Mouse (Mus musculus) layer of hippocampus, adult 11-12 months (tissue): ENCODE measurements around the gene Cyp4f13.

Source experiments
- DNase-seq: peaks from one replicate; pipeline ENCODE4 v3.0.0; 2022; ENCODE audit warnings: low spot score

The Cyp4f13 gene

DNA sequence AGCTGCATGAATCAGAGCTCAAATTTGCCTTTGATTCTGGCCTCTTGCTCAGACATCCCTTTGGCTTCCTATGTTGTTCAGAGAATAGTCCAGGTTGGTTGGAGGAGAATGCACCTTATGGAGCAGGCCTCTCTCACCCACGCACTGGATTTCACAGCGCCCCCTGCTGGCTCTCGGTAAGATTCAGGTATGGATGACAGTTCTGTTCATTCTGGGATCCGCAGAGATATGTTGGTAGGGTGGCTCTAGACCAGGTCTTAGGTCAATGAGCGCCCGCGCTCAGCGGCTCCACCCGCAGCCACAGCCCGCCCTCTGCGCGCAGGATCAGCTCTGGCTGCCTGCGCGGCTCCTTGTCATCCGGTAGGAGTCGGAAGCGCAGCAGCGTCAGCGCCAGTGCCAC is 42.0 kb downstream of the Cyp4f13 start:
- DNase-seq = peak; percentile 42

DNA sequence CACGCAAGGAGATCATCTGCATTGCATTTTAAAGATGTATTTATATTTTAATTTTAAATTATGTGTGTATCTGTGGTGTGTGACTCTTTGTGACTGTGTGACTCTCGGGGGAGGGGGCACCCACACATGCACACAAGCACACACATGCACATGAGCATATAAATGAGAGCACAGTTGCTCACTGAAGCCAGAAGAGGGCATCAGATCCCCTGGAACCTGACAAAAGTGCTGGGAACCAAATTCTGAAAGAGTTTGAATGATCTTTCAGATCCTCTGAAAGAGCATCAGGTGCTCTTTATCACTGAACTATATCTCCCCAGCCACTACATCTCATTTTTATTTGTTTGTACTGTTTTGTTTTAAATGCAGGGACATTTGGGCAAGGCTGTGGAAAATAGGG is 42.8 kb downstream of the Cyp4f13 start:
- DNase-seq = no peak

DNA sequence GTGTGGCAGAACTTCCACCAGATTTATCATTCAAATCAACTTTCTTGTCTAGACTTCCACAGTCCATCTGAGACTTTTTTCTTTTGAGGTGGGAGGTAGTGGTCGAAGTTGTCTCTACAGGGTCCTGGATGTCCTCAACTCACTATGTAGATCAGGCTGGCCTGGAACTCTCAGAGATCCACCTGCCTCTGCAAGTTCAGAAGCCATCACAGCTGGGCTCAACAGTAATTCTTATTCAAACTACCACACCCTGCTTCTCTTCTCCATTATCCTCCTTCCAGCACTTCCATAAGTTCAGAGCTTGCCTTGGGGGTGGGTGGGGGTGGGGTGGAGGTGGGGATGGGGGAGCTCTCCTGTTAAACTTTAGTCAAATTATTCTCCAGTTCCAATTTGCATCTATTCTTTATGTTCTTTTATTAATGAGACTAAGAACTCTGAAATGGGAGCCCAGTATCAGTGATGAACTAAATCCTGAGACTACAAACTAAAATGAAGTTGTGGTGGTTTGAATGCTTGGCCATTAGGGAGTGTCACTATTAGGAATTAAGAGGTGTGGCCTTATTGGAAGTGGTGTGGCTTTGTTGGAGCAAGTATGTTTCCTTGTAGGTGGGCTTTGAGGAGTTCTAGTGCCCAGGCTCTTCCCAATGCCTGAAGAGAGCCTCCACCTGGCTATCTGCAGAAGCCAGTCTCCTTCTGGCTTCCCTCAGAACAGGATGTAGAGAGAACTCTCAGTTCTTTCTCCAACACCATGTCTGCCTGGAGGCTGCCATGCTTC is 45.3 kb downstream of the Cyp4f13 start:
- no peak for DNase-seq

DNA sequence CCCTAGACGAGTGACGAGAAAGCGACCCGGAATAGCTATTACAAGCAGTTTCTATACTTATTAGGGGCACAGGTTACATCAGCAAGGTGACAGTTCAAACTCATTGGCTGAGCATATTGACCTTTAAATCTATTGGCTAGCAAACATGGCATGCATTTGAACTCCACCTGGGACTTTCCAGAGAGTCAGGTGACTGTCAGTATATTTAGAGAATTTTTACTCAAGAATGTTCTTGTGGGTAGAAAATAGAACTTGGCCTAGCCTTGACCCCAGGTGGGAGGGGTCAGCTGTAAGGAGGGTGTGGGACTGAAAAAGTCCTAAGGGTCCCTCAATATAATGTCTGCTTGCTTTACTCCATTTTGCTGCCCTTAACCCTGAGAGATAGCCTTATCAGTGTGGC is 51.8 kb downstream of the Cyp4f13 start:
- no peak for DNase-seq

DNA sequence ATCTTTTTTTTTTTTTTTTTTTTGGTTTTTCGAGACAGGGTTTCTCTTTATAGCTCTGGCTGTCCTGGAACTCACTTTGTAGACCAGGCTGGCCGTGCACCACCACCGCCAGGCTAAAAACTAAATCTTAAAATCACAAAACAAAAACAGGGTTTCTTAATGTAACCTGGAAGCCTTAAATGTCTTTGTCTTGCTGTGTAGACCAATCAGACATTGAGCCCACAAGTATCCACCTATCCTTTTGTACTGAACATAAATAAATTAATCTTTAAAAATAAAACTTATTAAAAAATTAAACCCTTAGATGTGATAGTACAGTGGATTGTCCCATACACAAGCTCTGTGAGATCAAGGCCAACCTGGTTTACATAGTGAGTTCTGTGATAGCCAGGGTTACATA is 53.3 kb downstream of the Cyp4f13 start:
- DNase-seq = no peak

DNA sequence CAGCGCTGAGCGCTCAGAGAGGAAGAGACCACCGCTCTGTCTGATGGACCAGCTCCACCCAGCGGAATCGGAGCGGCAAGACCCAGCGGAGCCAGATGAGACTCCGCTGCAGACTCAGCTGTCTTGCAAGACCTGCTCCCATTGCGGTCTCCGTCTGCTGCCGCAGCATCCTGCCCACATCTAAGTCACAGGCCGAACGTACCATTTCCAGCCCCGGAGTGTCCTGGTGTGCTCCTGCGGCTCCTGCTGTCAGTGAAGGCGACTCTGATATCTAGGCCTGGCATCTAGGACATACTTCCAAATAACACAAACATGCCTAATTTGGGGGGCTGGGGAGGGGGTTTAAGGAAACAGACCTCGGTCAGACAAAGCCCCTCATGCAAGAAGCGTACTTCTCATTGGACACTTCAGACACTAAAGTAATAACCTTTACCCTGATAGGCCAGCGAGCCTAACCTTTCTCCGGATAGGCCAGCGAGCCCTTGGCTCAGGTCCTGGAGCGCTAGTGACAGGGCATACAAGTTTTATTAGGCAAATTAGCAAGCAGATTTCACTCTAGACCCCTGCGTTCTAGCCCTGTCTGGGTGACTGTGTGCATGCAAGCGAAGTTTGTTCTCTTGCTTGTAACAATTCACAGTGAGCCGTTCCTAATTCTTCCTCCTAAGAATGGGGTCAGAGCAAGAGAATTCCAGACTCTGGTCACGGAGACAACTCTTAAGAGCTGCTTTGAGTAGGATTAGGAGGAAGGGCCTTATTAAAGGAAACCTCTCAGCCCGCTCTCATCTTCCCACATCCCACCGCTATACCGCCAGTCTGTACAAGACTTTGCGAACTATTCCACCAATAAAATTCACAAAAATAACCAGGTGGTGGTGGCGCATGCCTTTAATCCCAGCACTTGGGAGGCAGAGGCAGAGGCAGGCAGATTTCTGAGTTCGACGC is 55.7 kb downstream of the Cyp4f13 start, which contains the start of gene Zfp870:
Gene Zfp870 (minus strand): TSS at position 404 of the 942 bp plus-strand sequence.
- peak; percentile 91 for DNase-seq

DNA sequence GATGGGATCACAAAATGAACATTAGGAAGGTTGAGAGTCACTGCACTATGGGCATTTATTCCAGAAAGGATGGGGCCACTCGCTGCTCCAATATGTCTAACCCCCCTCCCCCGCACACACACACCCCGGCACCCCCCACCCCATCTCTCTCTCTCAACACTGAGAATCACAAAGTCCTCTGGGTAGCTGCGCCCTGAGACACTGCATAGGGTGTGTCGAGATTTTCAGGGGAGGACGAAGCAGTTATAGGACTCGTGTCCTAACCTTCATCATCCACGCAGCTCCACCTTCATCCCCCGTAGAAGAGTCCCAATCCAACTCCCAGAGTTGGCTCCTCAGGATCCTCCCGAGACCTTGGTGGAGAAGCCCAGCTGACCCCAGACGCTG is 56.4 kb downstream of the Cyp4f13 start:
- DNase-seq = no peak

DNA sequence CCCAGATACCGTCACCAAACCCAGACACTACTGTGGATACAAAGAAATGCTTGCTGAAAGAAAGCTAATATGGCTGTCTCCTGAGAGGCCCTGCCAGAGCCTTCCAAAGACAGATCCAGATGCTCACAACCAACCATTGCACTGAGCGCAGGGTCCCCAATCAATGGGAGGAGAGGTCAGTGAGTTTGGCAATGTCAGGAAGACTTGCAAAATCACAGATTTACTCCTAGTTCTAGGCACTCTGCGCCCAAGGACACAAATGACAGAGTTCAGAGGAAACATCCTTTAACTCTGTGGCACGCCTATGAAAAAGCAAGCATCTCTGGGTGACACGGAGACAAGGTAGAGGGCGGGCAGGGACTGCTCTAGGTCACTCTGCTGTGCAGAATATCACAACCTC is 57.6 kb downstream of the Cyp4f13 start:
- no peak for DNase-seq

DNA sequence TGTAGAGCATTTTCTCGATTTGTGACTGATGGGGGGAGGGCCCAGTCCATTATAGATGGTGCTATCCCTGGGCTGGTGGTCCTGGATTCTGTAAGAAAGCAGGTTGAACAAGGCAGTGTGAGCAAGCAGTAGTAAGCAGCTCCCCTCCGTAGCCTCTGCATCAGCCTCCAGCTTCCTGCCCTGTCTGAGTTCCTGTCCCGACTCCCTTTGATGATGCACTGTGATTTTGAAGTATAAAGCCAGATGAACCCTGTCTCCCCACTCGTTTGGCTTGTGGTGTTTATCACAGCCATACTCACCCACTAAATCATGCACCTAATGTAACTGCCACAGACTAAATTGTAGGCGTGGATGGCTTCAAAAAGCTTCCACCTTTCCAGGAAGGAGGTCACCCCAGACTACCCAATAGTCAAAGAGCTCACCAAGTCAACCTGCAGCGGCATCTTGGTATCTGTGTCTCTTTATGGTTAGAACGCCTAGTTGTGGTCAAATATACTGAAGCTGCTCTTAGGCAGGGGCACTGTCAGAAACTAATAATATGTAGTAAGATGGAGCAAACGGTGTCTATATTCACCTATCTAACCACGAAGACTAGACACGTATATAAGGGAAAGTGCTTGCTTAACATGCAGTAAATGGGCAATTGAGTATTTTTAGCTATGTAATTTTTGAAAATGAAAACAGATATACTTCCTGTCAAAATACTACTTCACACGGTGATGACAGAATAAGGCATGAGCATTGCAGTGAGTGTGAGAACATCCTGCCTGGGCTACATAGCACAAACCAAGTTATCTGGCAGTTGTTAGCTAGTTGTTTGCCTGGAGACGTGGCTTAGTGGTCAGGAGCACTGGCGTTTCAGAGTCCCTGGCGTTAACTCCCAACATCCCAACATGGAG is 66.6 kb downstream of the Cyp4f13 start:
- no peak for DNase-seq

DNA sequence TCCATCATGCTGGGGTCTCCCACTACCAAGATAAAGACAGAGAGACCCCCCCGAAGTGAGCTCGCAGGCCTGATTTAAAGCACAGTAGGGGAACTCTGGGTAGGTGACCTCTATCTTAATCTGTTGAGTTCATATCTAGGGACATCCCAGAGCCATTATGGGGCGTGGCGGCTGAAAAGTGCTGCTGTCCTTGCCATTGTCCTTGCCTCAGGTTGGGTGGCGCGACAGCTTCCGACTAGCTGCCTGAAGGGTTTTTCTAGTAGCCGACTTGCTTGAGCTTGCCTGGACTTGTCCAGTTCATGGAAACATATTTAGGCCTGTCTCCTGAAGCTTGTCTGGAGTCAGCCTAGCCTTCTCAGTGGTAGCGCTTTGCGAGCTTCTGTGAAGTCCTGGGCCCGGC is 68.4 kb downstream of the Cyp4f13 start:
- DNase-seq = no peak

DNA sequence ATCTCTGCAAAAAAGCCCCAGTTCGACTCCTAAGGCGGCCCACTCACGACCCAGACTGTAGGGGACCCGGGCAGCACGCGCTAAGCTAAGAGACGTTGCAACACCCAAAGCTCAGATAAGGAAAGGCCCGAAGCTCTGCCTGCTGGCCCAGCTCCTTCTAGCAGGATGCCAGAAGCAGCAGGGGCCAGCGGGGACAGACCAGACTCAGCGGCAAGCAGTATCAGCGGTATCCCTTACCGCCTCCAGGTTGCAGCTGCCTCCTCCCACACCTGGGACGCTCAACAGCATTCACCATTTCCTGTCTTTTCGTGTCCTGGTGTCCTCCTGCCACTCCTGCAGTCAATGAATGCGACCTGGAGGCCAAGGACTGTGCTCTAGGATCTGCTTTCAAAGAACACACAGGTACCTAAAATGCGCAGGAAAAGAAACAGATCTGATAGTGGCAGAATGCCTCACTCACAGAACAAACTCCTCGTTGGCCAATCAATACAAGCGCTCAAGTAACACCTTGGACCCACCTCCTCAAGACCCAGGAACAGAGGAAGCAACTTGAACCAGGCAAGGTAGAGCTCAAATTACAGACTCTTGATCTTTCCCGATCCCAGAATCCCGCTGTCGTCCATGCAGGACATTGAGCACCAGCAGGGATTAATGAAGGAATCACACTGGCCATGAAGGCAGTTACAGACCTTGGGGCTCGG is 69.6 kb downstream of the Cyp4f13 start:
- no peak for DNase-seq
